Mouse (Mus musculus): Measurements from ENCODE around the gene Traf3ip1. TPM values are rescaled to one million over a fixed set of nuclear protein-coding genes. Genes with fewer than 3 reads are reported as not detected.

Traf3ip1 gene
- not detected in 2 replicates for polyA plus RNA-seq (2012; ENCODE audit: insufficient read depth, insufficient read length, low replicate concordance, missing spikeins)

- peaks cover 20% of the 10 kb centered on the region for H3K4me1 ChIP-seq (ENCODE audit: control insufficient read depth, insufficient read depth, low read length)
- H3K27ac ChIP-seq (ENCODE audit: insufficient read depth, low read depth, low read length): no peak within 1 kb of the TSS
- WGBS: under 1% methylated on average over 79 of the region's 79 CpGs
- no peak for TF ChIP-seq CTCF (IDR thresholded peaks at IDR 0.05; ENCODE audit: insufficient read depth, low read depth, low read length)
- TF ChIP-seq POLR2A (IDR thresholded peaks at IDR 0.05; ENCODE audit: insufficient read depth, low read depth, low read length): peak; percentile 90
- H3K4me3 ChIP-seq (ENCODE audit: insufficient read depth, low read depth, low read length): peak within 1 kb of the TSS; percentile 57
Observed at GRCm38 (mm10) chr1:91494457-91495140, at the start of gene Traf3ip1. Traf3ip1 (plus strand) TSS chr1:91494647.

GRCm38 (mm10) chr1:91444841-91445830 lies 49.3 kb upstream of the Traf3ip1 start:
- H3K4me3 ChIP-seq (ENCODE audit: insufficient read depth, low read depth, low read length): no peak overlapping the region
- no peak overlapping the region for H3K27ac ChIP-seq (ENCODE audit: insufficient read depth, low read depth, low read length)
- WGBS: 53% methylated on average over 17 of the region's 17 CpGs

GRCm38 (mm10) chr1:91446060-91446459 lies 48.4 kb upstream of the Traf3ip1 start:
- TF ChIP-seq POLR2A (IDR thresholded peaks at IDR 0.05; ENCODE audit: insufficient read depth, low read depth, low read length) (no peak), CTCF (IDR thresholded peaks at IDR 0.05; ENCODE audit: insufficient read depth, low read depth, low read length) (no peak)
- WGBS: 70% methylated on average over 8 of the region's 8 CpGs
- peaks cover 12% of the 10 kb centered on the region for H3K4me1 ChIP-seq (ENCODE audit: control insufficient read depth, insufficient read depth, low read length)
- no peak overlapping the region for H3K27ac ChIP-seq (ENCODE audit: insufficient read depth, low read depth, low read length)
- H3K4me3 ChIP-seq (ENCODE audit: insufficient read depth, low read depth, low read length): no peak overlapping the region

More at GRCm38 (mm10) chr1:91444841-91445830, 49.3 kb upstream of the Traf3ip1 start:
- no peak for TF ChIP-seq POLR2A (IDR thresholded peaks at IDR 0.05; ENCODE audit: insufficient read depth, low read depth, low read length)
- TF ChIP-seq CTCF (IDR thresholded peaks at IDR 0.05; ENCODE audit: insufficient read depth, low read depth, low read length): no peak
- H3K4me1 ChIP-seq (ENCODE audit: control insufficient read depth, insufficient read depth, low read length): peaks cover 12% of the 10 kb centered on the region

GRCm38 (mm10) chr1:91446511-91446910 lies 47.9 kb upstream of the Traf3ip1 start:
- H3K4me1 ChIP-seq (ENCODE audit: control insufficient read depth, insufficient read depth, low read length): peaks cover 12% of the 10 kb centered on the region
- TF ChIP-seq CTCF (IDR thresholded peaks at IDR 0.05; ENCODE audit: insufficient read depth, low read depth, low read length) (no peak), POLR2A (IDR thresholded peaks at IDR 0.05; ENCODE audit: insufficient read depth, low read depth, low read length) (no peak)
- no peak overlapping the region for H3K4me3 ChIP-seq (ENCODE audit: insufficient read depth, low read depth, low read length)
- no peak overlapping the region for H3K27ac ChIP-seq (ENCODE audit: insufficient read depth, low read depth, low read length)
- WGBS: 91% methylated on average over 4 of the region's 4 CpGs

- peaks cover 15% of the 10 kb centered on the region for H3K4me1 ChIP-seq (ENCODE audit: control insufficient read depth, insufficient read depth, low read length)
- 98% methylated on average over 10 of the region's 10 CpGs for WGBS
- TF ChIP-seq CTCF (IDR thresholded peaks at IDR 0.05; ENCODE audit: insufficient read depth, low read depth, low read length) (no peak), POLR2A (IDR thresholded peaks at IDR 0.05; ENCODE audit: insufficient read depth, low read depth, low read length) (no peak)
- H3K4me3 ChIP-seq (ENCODE audit: insufficient read depth, low read depth, low read length): no peak overlapping the region
- H3K27ac ChIP-seq (ENCODE audit: insufficient read depth, low read depth, low read length): no peak overlapping the region
Observed at GRCm38 (mm10) chr1:91448688-91449087, 45.8 kb upstream of the Traf3ip1 start.

- TF ChIP-seq POLR2A (IDR thresholded peaks at IDR 0.05; ENCODE audit: insufficient read depth, low read depth, low read length): no peak
- no peak for TF ChIP-seq CTCF (IDR thresholded peaks at IDR 0.05; ENCODE audit: insufficient read depth, low read depth, low read length)
- H3K4me3 ChIP-seq (ENCODE audit: insufficient read depth, low read depth, low read length): no peak overlapping the region
- peaks cover 12% of the 10 kb centered on the region for H3K4me1 ChIP-seq (ENCODE audit: control insufficient read depth, insufficient read depth, low read length)
- WGBS: 81% methylated on average over 5 of the region's 5 CpGs
- H3K27ac ChIP-seq (ENCODE audit: insufficient read depth, low read depth, low read length): no peak overlapping the region
Observed at GRCm38 (mm10) chr1:91450851-91451250, 43.6 kb upstream of the Traf3ip1 start.

- no peak for TF ChIP-seq CTCF (IDR thresholded peaks at IDR 0.05; ENCODE audit: insufficient read depth, low read depth, low read length)
- TF ChIP-seq POLR2A (IDR thresholded peaks at IDR 0.05; ENCODE audit: insufficient read depth, low read depth, low read length): no peak
- Histone ChIP-seq H3K4me3 (ENCODE audit: insufficient read depth, low read depth, low read length) (no peak overlapping the region), H3K4me1 (ENCODE audit: control insufficient read depth, insufficient read depth, low read length) (peaks cover 17% of the 10 kb centered on the region), H3K27ac (ENCODE audit: insufficient read depth, low read depth, low read length) (no peak overlapping the region)
- WGBS: 84% methylated on average over 5 of the region's 5 CpGs
Observed at GRCm38 (mm10) chr1:91451547-91452084, 42.8 kb upstream of the Traf3ip1 start.

GRCm38 (mm10) chr1:91453932-91454331 lies 40.5 kb upstream of the Traf3ip1 start:
- no peak overlapping the region for H3K27ac ChIP-seq (ENCODE audit: insufficient read depth, low read depth, low read length)
- no peak overlapping the region for H3K4me3 ChIP-seq (ENCODE audit: insufficient read depth, low read depth, low read length)
- 81% methylated on average over 9 of the region's 9 CpGs for WGBS
- peaks cover 33% of the 10 kb centered on the region for H3K4me1 ChIP-seq (ENCODE audit: control insufficient read depth, insufficient read depth, low read length)
- TF ChIP-seq CTCF (IDR thresholded peaks at IDR 0.05; ENCODE audit: insufficient read depth, low read depth, low read length): no peak
- no peak for TF ChIP-seq POLR2A (IDR thresholded peaks at IDR 0.05; ENCODE audit: insufficient read depth, low read depth, low read length)
